Mouse (Mus musculus) forebrain, postnatal 0 days (tissue): ENCODE measurements around the gene Sstr5. TPM values are rescaled to one million over a fixed set of nuclear protein-coding genes. Genes with fewer than 3 reads are reported as not detected.

ENCODE experiments used
- ATAC-seq: fragments of 200-750 bp; cut with Nextera tagmentation; 2 replicates; pipeline ENCODE4 v1.8.0; 2017; ENCODE audit warnings: mild to moderate bottlenecking, moderate library complexity
- DNase-seq: peaks from one replicate; pipeline ENCODE4 v3.0.0-alpha.2; 2015
- H3K27ac ChIP-seq: fragments of 300-500 bp; sonication (generic); 2 replicates; pipeline ENCODE4 v1.5.1; 2014; ENCODE audit warnings: low read depth, mild to moderate bottlenecking, antibody characterized with exemption, low read length, moderate library complexity, mixed read lengths
- H3K27me3 ChIP-seq: fragments of 300-500 bp; sonication (generic); 2 replicates; pipeline ENCODE4 v1.6.1; 2014; ENCODE audit warnings: mild to moderate bottlenecking, low read length, mixed read lengths; ENCODE audit not compliant: insufficient read depth
- H3K36me3 ChIP-seq: fragments of 300-500 bp; sonication (generic); 2 replicates; pipeline ENCODE4 v1.6.1; 2014; ENCODE audit warnings: mild to moderate bottlenecking, moderate library complexity; ENCODE audit not compliant: insufficient read depth
- H3K4me1 ChIP-seq: fragments of 300-500 bp; sonication (generic); 2 replicates; pipeline ENCODE4 v1.6.1; 2014; ENCODE audit warnings: antibody characterized with exemption; ENCODE audit not compliant: insufficient read depth
- H3K4me2 ChIP-seq: fragments of 300-500 bp; sonication (generic); 2 replicates; pipeline ENCODE4 v1.6.1; 2014; ENCODE audit warnings: low read depth, mild to moderate bottlenecking, moderate library complexity
- H3K4me3 ChIP-seq: fragments of 300-500 bp; sonication (generic); 2 replicates; pipeline ENCODE4 v1.5.1; 2014; ENCODE audit warnings: low read depth, low read length, mixed read lengths
- H3K9ac ChIP-seq: fragments of 300-500 bp; sonication (generic); 2 replicates; pipeline ENCODE4 v1.6.1; 2014; ENCODE audit warnings: mild to moderate bottlenecking
- H3K9me3 ChIP-seq: fragments of 300-500 bp; sonication (generic); 2 replicates; pipeline ENCODE4 v1.6.1; 2016; ENCODE audit warnings: low read length
- CTCF ChIP-seq: sonication (generic); IDR thresholded peaks from 2 replicates; pipeline ENCODE4 v1.5.1; 2016; ENCODE audit warnings: antibody characterized with exemption, control low read depth, low read depth
- WGBS: fragments of 180-500 bp; shearing (Covaris S2); extraction: QIAGEN DNeasy Blood & Tissue Kit; methylation state at CpG from one replicate; pipeline ENCODE4 v1.1.7; 2014; 5-methylcytosine and 5-hydroxymethylcytosine counted together
- polyA plus RNA-seq: library from polyadenylated mRNA; unstranded; fragments of >200 nt; fragmentation: Nextera tagmentation; extraction: Ambion mirVana; gene quantifications from 2 replicates; pipeline ENCODE4 v1.2.1, GENCODE M21; 2015
- total RNA-seq: library from RNA; depleted of rRNA; stranded (reverse); fragments of >200 nt; gene quantifications from 2 replicates; pipeline ENCODE4 v1.2.3, GENCODE M21; 2014

The Sstr5 gene
- total and polyA plus RNA-seq, 2 experiments from 2014 or later: 0.94 to 2.0 TPM

- Histone ChIP-seq H3K4me1 (no peaks in the 10 kb centered on the region), H3K4me3 (no peak overlapping the region), H3K27me3 (no peaks in the 10 kb centered on the region), H3K9me3 (no peaks in the 10 kb centered on the region), H3K36me3 (no peaks in the 10 kb centered on the region), H3K27ac (no peak overlapping the region), H3K9ac (no peak overlapping the region), H3K4me2 (no peak overlapping the region)
- DNase-seq (peak; percentile 73), ATAC-seq (peak; percentile 51)
- 16% methylated on average over 3 of the region's 3 CpGs for WGBS
- TF ChIP-seq CTCF: peak; percentile 93
Observed at GRCm38 (mm10) chr17:25507799-25508198, 10.7 kb upstream of the Sstr5 start.

- H3K9ac ChIP-seq: no peak overlapping the region
- 76% methylated on average over 4 of the region's 4 CpGs for WGBS
- H3K36me3 ChIP-seq: no peaks in the 10 kb centered on the region
- no peak overlapping the region for H3K4me2 ChIP-seq
- no peaks in the 10 kb centered on the region for H3K4me1 ChIP-seq
- H3K9me3 ChIP-seq: no peaks in the 10 kb centered on the region
- H3K27ac ChIP-seq: no peak overlapping the region
- ATAC-seq (no peak), DNase-seq (no peak)
- H3K4me3 ChIP-seq: no peak overlapping the region
- no peak for TF ChIP-seq CTCF
- peaks cover 2% of the 10 kb centered on the region; the same call in 1 of the 2 replicates for H3K27me3 ChIP-seq
Observed at GRCm38 (mm10) chr17:25502599-25502998, 5.5 kb upstream of the Sstr5 start.

GRCm38 (mm10) chr17:25482092-25482491 is 15.0 kb downstream of the Sstr5 start:
- Histone ChIP-seq H3K36me3 (no peaks in the 10 kb centered on the region), H3K4me2 (no peak overlapping the region)
- WGBS: 77% methylated on average over 6 of the region's 6 CpGs

DNA sequence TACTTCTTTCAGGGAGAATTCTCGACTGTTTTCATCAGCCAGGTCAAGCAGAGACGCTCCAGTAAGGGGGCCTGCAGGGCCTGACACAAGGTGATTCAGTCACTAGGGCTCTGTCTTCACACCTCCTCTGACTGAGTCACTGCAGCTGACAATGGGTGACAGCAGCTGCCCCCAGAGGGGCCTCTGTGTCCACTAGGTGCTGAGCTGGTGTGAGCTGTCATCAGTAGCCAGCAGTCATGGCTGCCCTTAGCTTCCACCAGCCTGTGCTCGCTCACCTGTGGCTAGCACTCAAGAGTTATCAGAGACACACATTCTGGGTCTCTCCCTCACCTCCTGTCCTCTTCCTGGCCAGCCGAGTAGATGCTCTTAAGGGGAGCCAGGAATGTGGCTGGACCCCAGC is 16.3 kb downstream of the Sstr5 start:
- H3K9me3 ChIP-seq: no peaks in the 10 kb centered on the region
- no peak overlapping the region for H3K4me2 ChIP-seq
- no peaks in the 10 kb centered on the region for H3K36me3 ChIP-seq
- no peak overlapping the region for H3K9ac ChIP-seq
- DNase-seq (no peak), ATAC-seq (no peak)
- H3K4me1 ChIP-seq: no peaks in the 10 kb centered on the region
- no peak overlapping the region for H3K27ac ChIP-seq
- WGBS: 71% methylated on average over 4 of the region's 4 CpGs
- no peaks in the 10 kb centered on the region for H3K27me3 ChIP-seq
- TF ChIP-seq CTCF: no peak
- H3K4me3 ChIP-seq: no peak overlapping the region

More at GRCm38 (mm10) chr17:25482092-25482491, 15.0 kb downstream of the Sstr5 start:
- Histone ChIP-seq H3K4me3 (no peak overlapping the region), H3K4me1 (no peaks in the 10 kb centered on the region), H3K9ac (no peak overlapping the region), H3K27ac (no peak overlapping the region), H3K9me3 (no peaks in the 10 kb centered on the region), H3K27me3 (no peaks in the 10 kb centered on the region)
- DNase-seq (no peak), ATAC-seq (no peak)
- no peak for TF ChIP-seq CTCF

DNA sequence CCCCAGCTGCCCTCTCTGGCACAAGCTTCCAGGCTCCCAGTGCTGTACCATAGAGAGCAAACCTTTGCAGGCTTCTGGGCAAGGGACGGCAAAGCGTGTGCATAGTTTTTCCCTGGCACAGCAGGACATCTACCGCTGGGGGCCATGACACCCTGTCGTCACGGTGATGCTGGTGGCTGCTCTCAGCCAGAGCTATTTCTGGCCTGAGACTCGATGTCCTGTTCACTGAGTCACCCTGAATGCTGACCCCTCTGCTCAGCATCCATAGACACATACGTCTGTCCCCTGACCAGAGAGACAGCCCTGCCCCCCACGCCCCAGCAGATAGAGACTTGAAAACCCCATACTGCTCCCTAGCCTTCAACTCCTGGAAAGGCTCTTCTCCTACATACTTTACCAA is 16.9 kb downstream of the Sstr5 start:
- Histone ChIP-seq H3K9ac (no peak overlapping the region), H3K4me1 (no peaks in the 10 kb centered on the region), H3K27ac (no peak overlapping the region), H3K36me3 (no peaks in the 10 kb centered on the region), H3K27me3 (no peaks in the 10 kb centered on the region), H3K9me3 (no peaks in the 10 kb centered on the region), H3K4me2 (no peak overlapping the region), H3K4me3 (no peak overlapping the region)
- ATAC-seq (no peak), DNase-seq (no peak)
- TF ChIP-seq CTCF: no peak
- 46% methylated on average over 8 of the region's 8 CpGs for WGBS

- DNase-seq (peak; percentile 91), ATAC-seq (peak; percentile 49)
- Histone ChIP-seq H3K27ac (no peak overlapping the region), H3K4me2 (no peak overlapping the region), H3K27me3 (peaks cover 3% of the 10 kb centered on the region), H3K4me1 (peaks cover 8% of the 10 kb centered on the region; the same call in 1 of the 2 replicates), H3K9me3 (no peaks in the 10 kb centered on the region), H3K9ac (no peak overlapping the region), H3K36me3 (no peaks in the 10 kb centered on the region), H3K4me3 (no peak overlapping the region)
- TF ChIP-seq CTCF: peak; percentile 96
- WGBS: 27% methylated on average over 19 of the region's 19 CpGs
Observed at GRCm38 (mm10) chr17:25475946-25476744, 20.9 kb downstream of the Sstr5 start.

GRCm38 (mm10) chr17:25474330-25475077 is 22.6 kb downstream of the Sstr5 start:
- H3K4me1 ChIP-seq: peaks cover 8% of the 10 kb centered on the region; the same call in 1 of the 2 replicates
- peak; percentile 78 for TF ChIP-seq CTCF
- H3K27ac ChIP-seq: no peak overlapping the region
- H3K27me3 ChIP-seq: peaks cover 3% of the 10 kb centered on the region
- peak overlapping the region; percentile 77 for H3K4me2 ChIP-seq
- H3K4me3 ChIP-seq: peak overlapping the region; percentile 40
- peak; percentile 67 for DNase-seq
- ATAC-seq: peak; percentile 58
- no peaks in the 10 kb centered on the region for H3K36me3 ChIP-seq
- peak overlapping the region; percentile 22 for H3K9ac ChIP-seq
- no peaks in the 10 kb centered on the region for H3K9me3 ChIP-seq
- 3% methylated on average over 38 of the region's 38 CpGs for WGBS
